ENCODE assay signal across 9 mouse cellular contexts in the genomic region with DNA sequence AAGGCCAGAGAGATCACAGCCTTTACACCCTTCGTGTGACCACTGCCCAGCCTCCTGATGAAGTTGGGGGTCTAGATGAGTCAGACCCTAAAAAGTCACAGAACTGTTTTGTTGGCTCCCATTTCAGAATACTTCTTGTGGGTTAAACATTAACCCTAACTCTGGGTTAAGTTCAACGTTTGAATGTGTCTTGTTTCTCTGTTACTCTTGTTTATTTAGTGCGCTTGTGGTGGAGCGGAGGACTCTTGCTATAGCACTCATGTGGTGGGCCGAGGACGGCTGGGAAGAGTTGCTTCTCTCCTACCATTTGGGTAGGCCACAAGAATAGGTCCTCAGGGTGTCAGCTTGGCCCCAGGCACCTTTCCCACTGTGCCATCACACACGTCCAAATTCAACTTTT. TPM values are rescaled to one million over a fixed set of nuclear protein-coding genes. Genes with fewer than 3 reads are reported as not detected.
A peak's percentile ranks its signal among the peaks of the same experiment; 100 is the strongest.
DNase-seq lines count a peak whose midpoint lies in the region; ATAC-seq and TF ChIP-seq lines count a peak whose summit lies in the region.
"Had no signal": no experiment of that assay in that cellular context is flagged by ENCODE, and none has a peak within 500 bp of the region (broad histone marks: within the 10 kb centered on the region; RNA-seq: fewer than 3 reads in every experiment).

No protein-coding gene starts in this region.

- no peak for TF ChIP-seq CTCF in heart, postnatal 0 days (IDR thresholded peaks at IDR 0.05; ENCODE audit: low read depth)
- TF ChIP-seq CTCF in spleen, adult 2 months (IDR thresholded peaks at IDR 0.05; ENCODE audit: extremely low read depth, insufficient read depth, insufficient read length, insufficient replicate concordance) = no peak

- no peak overlapping the region for H3K4me2 ChIP-seq in heart, postnatal 0 days (ENCODE audit: low read depth, low read length)
- no peak overlapping the region for H3K4me2 ChIP-seq in limb, embryonic 12.5 days
- H3K4me2 ChIP-seq in forebrain, embryonic 14.5 days (ENCODE audit: low read length) = no peak overlapping the region

- H3K9me3 ChIP-seq in heart, postnatal 0 days (replicated peaks; ENCODE audit: control insufficient read depth, low read length) = no peaks in the 10 kb centered on the region
- H3K9me3 ChIP-seq in limb, embryonic 12.5 days = no peaks in the 10 kb centered on the region
- H3K9me3 ChIP-seq in forebrain, embryonic 14.5 days (replicated peaks; ENCODE audit: control insufficient read depth, low read length) = no peaks in the 10 kb centered on the region

- peaks cover 21% of the 10 kb centered on the region for H3K4me1 ChIP-seq in heart, postnatal 0 days (ENCODE audit: control insufficient read depth, insufficient read depth)
- 0 out of 2 replicates have a peak, but pooled peaks cover 7% of the 10 kb centered on the region for H3K4me1 ChIP-seq in spleen, adult 2 months (ENCODE audit: control insufficient read depth, insufficient read depth, insufficient read length)
- peaks cover 78% of the 10 kb centered on the region for H3K4me1 ChIP-seq in limb, embryonic 12.5 days (replicated peaks)
- peaks cover 5% of the 10 kb centered on the region; the same call in 1 of the 2 replicates for H3K4me1 ChIP-seq in forebrain, embryonic 14.5 days (ENCODE audit: control insufficient read depth, insufficient read depth, low read length)

- no peak overlapping the region for H3K9ac ChIP-seq in heart, postnatal 0 days (replicated peaks; ENCODE audit: low read depth, low read length)
- no peak overlapping the region for H3K9ac ChIP-seq in limb, embryonic 12.5 days (replicated peaks)
- H3K9ac ChIP-seq in forebrain, embryonic 14.5 days (ENCODE audit: low read length) = no peak overlapping the region

- no peak overlapping the region for H3K4me3 ChIP-seq in heart, postnatal 0 days (ENCODE audit: low read depth, low read length)
- no peak overlapping the region for H3K4me3 ChIP-seq in spleen, adult 2 months (ENCODE audit: extremely low read depth, insufficient read depth, insufficient read length)
- H3K4me3 ChIP-seq in limb, embryonic 12.5 days (replicated peaks) = no peak overlapping the region
- no peak overlapping the region for H3K4me3 ChIP-seq in forebrain, embryonic 14.5 days (ENCODE audit: low read depth, low read length)

- no peak for TF ChIP-seq POLR2A in spleen, adult 2 months (IDR thresholded peaks at IDR 0.05; ENCODE audit: low read depth, low read length)

- no peak for TF ChIP-seq EP300 in heart, postnatal 0 days (IDR thresholded peaks at IDR 0.05; ENCODE audit: low read depth)

- 81% methylated on average over 7 of the region's 7 CpGs for WGBS in heart, postnatal 0 days
- 85% methylated on average over 7 of the region's 7 CpGs for WGBS in spleen, adult 2 months
- 81% methylated on average over 7 of the region's 7 CpGs for WGBS in limb, embryonic 12.5 days
- 87% methylated on average over 7 of the region's 7 CpGs for WGBS in forebrain, embryonic 14.5 days

- no peaks in the 10 kb centered on the region for H3K27me3 ChIP-seq in heart, postnatal 0 days (ENCODE audit: control insufficient read depth, insufficient read depth, low read length)
- H3K27me3 ChIP-seq in spleen, adult 2 months (ENCODE audit: control insufficient read depth, insufficient read depth, low read length) = peaks cover 6% of the 10 kb centered on the region
- H3K27me3 ChIP-seq in limb, embryonic 12.5 days = peaks cover 4% of the 10 kb centered on the region; the same call in 1 of the 2 replicates
- no peaks in the 10 kb centered on the region for H3K27me3 ChIP-seq in forebrain, embryonic 14.5 days (replicated peaks; ENCODE audit: control insufficient read depth, insufficient read depth, low read length)

- H3K27ac ChIP-seq in heart, postnatal 0 days (ENCODE audit: low read depth) = peak overlapping the region; percentile 77
- H3K27ac ChIP-seq in spleen, adult 2 months (ENCODE audit: insufficient read depth, low read length) = peak overlapping the region; percentile 25; the same call in 1 of the 2 replicates
- peak overlapping the region; percentile 95 for H3K27ac ChIP-seq in limb, embryonic 12.5 days
- no peak overlapping the region for H3K27ac ChIP-seq in forebrain, embryonic 14.5 days (ENCODE audit: low read depth, low read length)

- no peak for ATAC-seq in heart, postnatal 0 days (ENCODE audit: insufficient read depth, low read depth)
- no peak for ATAC-seq in limb, embryonic 12.5 days (ENCODE audit: insufficient number of reproducible peaks, insufficient read depth, low FRiP score, low TSS enrichment, low read depth)
- ATAC-seq in forebrain, embryonic 14.5 days = no peak

- no peaks in the 10 kb centered on the region for H3K36me3 ChIP-seq in heart, postnatal 0 days (replicated peaks; ENCODE audit: control insufficient read depth, insufficient read depth, low read length)
- H3K36me3 ChIP-seq in spleen, adult 2 months (ENCODE audit: control insufficient read depth, insufficient read depth, low read length) = no peaks in the 10 kb centered on the region
- H3K36me3 ChIP-seq in limb, embryonic 12.5 days = no peaks in the 10 kb centered on the region
- no peaks in the 10 kb centered on the region for H3K36me3 ChIP-seq in forebrain, embryonic 14.5 days (ENCODE audit: control insufficient read depth, insufficient read depth, low read length)

- DNase-seq in heart, postnatal 0 days (ENCODE audit: low spot score) = no peak
- no peak for DNase-seq in heart, adult 11 months
- no peak for DNase-seq in spleen, adult 2 months (ENCODE audit: low read depth in 1 of 2, low spot score in 2 of 2)
- DNase-seq in spleen, postnatal 14 days (ENCODE audit: low spot score in 2 of 2) = no peak
- no peak for DNase-seq in embryo, embryonic 10 days (ENCODE audit: low spot score)
- DNase-seq in forebrain, embryonic 14.5 days (ENCODE audit: low spot score) = no peak
- DNase-seq in ovary, adult 18-20 months (ENCODE audit: low spot score) = no peak
- DNase-seq: thymus, adult 18-20 months had no signal

RNA-seq across cellular contexts. Expression of a gene that starts 7.5 kb away (rescaled TPM):
- total RNA-seq in heart, postnatal 0 days (2014; rRNA removed; ENCODE audit: low replicate concordance) = 146 and 188 TPM in 2 replicates
- polyA plus RNA-seq in heart, postnatal 0 days (2015; fragmentation: Nextera tagmentation; extraction: Ambion mirVana) = 46.7 and 59.3 TPM in 2 replicates
- polyA plus RNA-seq in spleen, adult 2 months (2012; rRNA removed) = 53.5 and 84.4 TPM in 2 replicates
- polyA plus RNA-seq in limb, embryonic 12.5 days (2016; fragmentation: Nextera tagmentation; extraction: Ambion mirVana) = 299 and 330 TPM in 2 replicates
- polyA plus RNA-seq in forebrain, embryonic 14.5 days (2014; fragmentation: Nextera tagmentation; extraction: Ambion mirVana) = 29.2 and 32.8 TPM in 2 replicates

RNA-seq across cellular contexts. Expression of a gene that starts 25.4 kb away (rescaled TPM):
- 13.4 and 29.9 TPM in 2 replicates for total RNA-seq in heart, postnatal 0 days (2014; rRNA removed; ENCODE audit: low replicate concordance)
- polyA plus RNA-seq in heart, postnatal 0 days (2015; fragmentation: Nextera tagmentation; extraction: Ambion mirVana) = 17.0 and 21.4 TPM in 2 replicates
- 0.56 and 0.59 TPM in 2 replicates for polyA plus RNA-seq in spleen, adult 2 months (2012; rRNA removed)
- polyA plus RNA-seq in limb, embryonic 12.5 days (2016; fragmentation: Nextera tagmentation; extraction: Ambion mirVana) = 29.9 and 30.6 TPM in 2 replicates
- 4.5 and 5.9 TPM in 2 replicates for polyA plus RNA-seq in forebrain, embryonic 14.5 days (2014; fragmentation: Nextera tagmentation; extraction: Ambion mirVana)

RNA-seq across cellular contexts. Expression of a gene that starts 41.8 kb away (rescaled TPM):
- total RNA-seq in heart, postnatal 0 days (2014; rRNA removed; ENCODE audit: low replicate concordance) = 6.5 and 11.7 TPM in 2 replicates
- 30.9 and 31.6 TPM in 2 replicates for polyA plus RNA-seq in heart, postnatal 0 days (2015; fragmentation: Nextera tagmentation; extraction: Ambion mirVana)
- polyA plus RNA-seq in spleen, adult 2 months (2012; rRNA removed) = 0.79 and 1.5 TPM in 2 replicates
- 36.3 and 39.2 TPM in 2 replicates for polyA plus RNA-seq in limb, embryonic 12.5 days (2016; fragmentation: Nextera tagmentation; extraction: Ambion mirVana)
- 35.8 and 42.6 TPM in 2 replicates for polyA plus RNA-seq in forebrain, embryonic 14.5 days (2014; fragmentation: Nextera tagmentation; extraction: Ambion mirVana)

RNA-seq across cellular contexts. Expression of a gene that starts 59.3 kb away (rescaled TPM):
- total RNA-seq in heart, postnatal 0 days (2014; rRNA removed; ENCODE audit: low replicate concordance) = 68.6 and 72.9 TPM in 2 replicates
- 53.4 and 55.0 TPM in 2 replicates for polyA plus RNA-seq in heart, postnatal 0 days (2015; fragmentation: Nextera tagmentation; extraction: Ambion mirVana)
- 82.8 and 145 TPM in 2 replicates for polyA plus RNA-seq in spleen, adult 2 months (2012; rRNA removed)
- polyA plus RNA-seq in limb, embryonic 12.5 days (2016; fragmentation: Nextera tagmentation; extraction: Ambion mirVana) = 129 and 135 TPM in 2 replicates
- polyA plus RNA-seq in forebrain, embryonic 14.5 days (2014; fragmentation: Nextera tagmentation; extraction: Ambion mirVana) = 136 and 161 TPM in 2 replicates

Comparison
In these comparisons a context has a peak if more than half of its experiments do, and no peak if none do; other contexts are left out.
1. RNA of a gene that starts 41.8 kb away (polyA plus RNA-seq): 35.8 to 42.6 TPM in forebrain, embryonic 14.5 days, 36.3 to 39.2 TPM in limb, embryonic 12.5 days and 30.9 to 31.6 TPM in heart, postnatal 0 days; 0.79 to 1.5 TPM in spleen, adult 2 months; every median in the first group is over 10 times any median in the second.